Mouse (Mus musculus) limb, embryonic 14.5 days (tissue): ENCODE data around the gene Dars. TPM values are rescaled to one million over a fixed set of nuclear protein-coding genes. Genes with fewer than 3 reads are reported as not detected.

Source experiments
- ATAC-seq: fragments of 200-750 bp; cut with Nextera tagmentation; 2 replicates; pipeline ENCODE4 v1.8.0; 2017; ENCODE audit warnings: low read depth, moderate number of reproducible peaks, moderate TSS enrichment; ENCODE audit not compliant: low FRiP score
- DNase-seq: peaks from one replicate; pipeline ENCODE4 v3.0.0-alpha.2; 2015; ENCODE audit warnings: low spot score
- H3K27ac ChIP-seq: fragments of 300-500 bp; sonication (generic); replicated peaks from 2 replicates; pipeline ENCODE4 v1.5.1; 2014; ENCODE audit warnings: low read depth, mild to moderate bottlenecking, low read length, moderate library complexity, mixed read lengths
- H3K27me3 ChIP-seq: fragments of 300-500 bp; sonication (generic); 2 replicates; pipeline ENCODE4 v1.6.1; 2014; ENCODE audit warnings: low read length, mixed read lengths; ENCODE audit not compliant: control insufficient read depth, insufficient read depth
- H3K36me3 ChIP-seq: fragments of 300-500 bp; sonication (generic); 2 replicates; pipeline ENCODE4 v1.6.1; 2014; ENCODE audit warnings: mild to moderate bottlenecking, low read length, moderate library complexity, mixed read lengths; ENCODE audit not compliant: control insufficient read depth, insufficient read depth
- H3K4me1 ChIP-seq: fragments of 300-500 bp; sonication (generic); 2 replicates; pipeline ENCODE4 v1.6.1; 2014; ENCODE audit warnings: antibody characterized with exemption, low read length, mixed read lengths; ENCODE audit not compliant: control insufficient read depth, insufficient read depth
- H3K4me2 ChIP-seq: fragments of 300-500 bp; sonication (generic); replicated peaks from 2 replicates; pipeline ENCODE4 v1.6.1; 2014; ENCODE audit warnings: low read depth, mild to moderate bottlenecking, low read length, moderate library complexity; ENCODE audit not compliant: severe bottlenecking
- H3K4me3 ChIP-seq: fragments of 300-500 bp; sonication (generic); replicated peaks from 2 replicates; pipeline ENCODE4 v1.5.1; 2014; ENCODE audit warnings: low read length
- H3K9ac ChIP-seq: fragments of 300-500 bp; sonication (generic); 2 replicates; pipeline ENCODE4 v1.6.1; 2014; ENCODE audit warnings: mild to moderate bottlenecking, low read depth, low read length, moderate library complexity; ENCODE audit not compliant: severe bottlenecking
- H3K9me3 ChIP-seq: fragments of 300-500 bp; sonication (generic); 2 replicates; pipeline ENCODE4 v1.6.1; 2016; ENCODE audit warnings: low read length; ENCODE audit not compliant: control insufficient read depth
- POLR2A ChIP-seq: fragments of 200-500 bp; IDR thresholded peaks from 2 replicates; pipeline ENCODE4 v1.8.0; 2012; ENCODE audit warnings: inconsistent platforms, mild to moderate bottlenecking, moderate library complexity, borderline replicate concordance; ENCODE audit not compliant: insufficient read depth, insufficient read length; ENCODE audit errors: extremely low read depth
- WGBS: fragments of 180-500 bp; shearing (Covaris S2); extraction: QIAGEN DNeasy Blood & Tissue Kit; methylation state at CpG from one replicate; pipeline ENCODE4 v1.1.7; 2014; 5-methylcytosine and 5-hydroxymethylcytosine counted together
- polyA plus RNA-seq, 2 experiments: library from polyadenylated mRNA; depleted of rRNA in 1 of 2; stranded (reverse) in 1 of 2; unstranded in 1 of 2; fragments of >200 nt; fragmentation: Nextera tagmentation in 1 of 2; extraction: Ambion mirVana in 1 of 2; gene quantifications; 2 replicates each; pipeline versions ENCODE4 v1.2.1 to v1.2.3; 2012 to 2014

Gene Dars
- polyA plus RNA-seq, 2 experiments, result 57.0 to 88.7 TPM

- Histone ChIP-seq H3K36me3 (peaks cover 27% of the 10 kb centered on the region), H3K9ac (no peak overlapping the region), H3K4me2 (no peak overlapping the region), H3K4me3 (no peak overlapping the region), H3K9me3 (no peaks in the 10 kb centered on the region), H3K27me3 (no peaks in the 10 kb centered on the region), H3K4me1 (no peaks in the 10 kb centered on the region), H3K27ac (no peak overlapping the region)
- no peak for DNase-seq
- WGBS, result 92% methylated on average over 4 of the region's 4 CpGs
- no peak for ATAC-seq
- no peak for TF ChIP-seq POLR2A
Observed at GRCm38 (mm10) chr1:128376841-128377240, 40.3 kb downstream of the Dars start.

- peaks cover 32% of the 10 kb centered on the region for H3K36me3 ChIP-seq
- DNase-seq (peak; percentile 44), ATAC-seq (no peak)
- H3K9me3 ChIP-seq, result no peaks in the 10 kb centered on the region
- H3K4me3 ChIP-seq, result no peak overlapping the region
- no peak for TF ChIP-seq POLR2A
- no peak overlapping the region for H3K27ac ChIP-seq
- no peaks in the 10 kb centered on the region for H3K4me1 ChIP-seq
- no peak overlapping the region for H3K4me2 ChIP-seq
- WGBS, result 76% methylated on average over 7 of the region's 7 CpGs
- no peak overlapping the region for H3K9ac ChIP-seq
- H3K27me3 ChIP-seq, result no peaks in the 10 kb centered on the region
Observed at GRCm38 (mm10) chr1:128372143-128372860, 44.9 kb downstream of the Dars start.

- 80% methylated on average over 5 of the region's 5 CpGs for WGBS
- Histone ChIP-seq H3K36me3 (peaks cover 33% of the 10 kb centered on the region), H3K27me3 (no peaks in the 10 kb centered on the region), H3K4me3 (no peak overlapping the region), H3K9ac (no peak overlapping the region), H3K27ac (no peak overlapping the region), H3K4me1 (no peaks in the 10 kb centered on the region), H3K4me2 (no peak overlapping the region), H3K9me3 (no peaks in the 10 kb centered on the region)
- TF ChIP-seq POLR2A, result no peak
- DNase-seq, result peak; percentile 70
- ATAC-seq, result no peak
Observed at GRCm38 (mm10) chr1:128368732-128369441, 48.3 kb downstream of the Dars start.

- H3K27ac ChIP-seq, result no peak overlapping the region
- WGBS, result 64% methylated on average over 2 of the region's 2 CpGs
- no peak for TF ChIP-seq POLR2A
- no peak overlapping the region for H3K4me3 ChIP-seq
- no peak for ATAC-seq
- H3K27me3 ChIP-seq, result no peaks in the 10 kb centered on the region
- no peak overlapping the region for H3K4me2 ChIP-seq
- no peaks in the 10 kb centered on the region for H3K9me3 ChIP-seq
- H3K36me3 ChIP-seq, result peaks cover 37% of the 10 kb centered on the region
- DNase-seq, result no peak
- peaks cover 11% of the 10 kb centered on the region for H3K4me1 ChIP-seq
- no peak overlapping the region for H3K9ac ChIP-seq
Observed at GRCm38 (mm10) chr1:128360601-128361000, 56.6 kb downstream of the Dars start.

GRCm38 (mm10) chr1:128359554-128360376 lies 57.4 kb downstream of the Dars start, which contains the start of gene Mcm6:
Gene Mcm6 (minus strand): TSS chr1:128359664.
- no peaks in the 10 kb centered on the region for H3K9me3 ChIP-seq
- H3K4me1 ChIP-seq, result peaks cover 11% of the 10 kb centered on the region
- peak within 1 kb of the TSS; percentile 91 for H3K9ac ChIP-seq
- peaks cover 40% of the 10 kb centered on the region for H3K36me3 ChIP-seq
- H3K27ac ChIP-seq, result peak within 1 kb of the TSS; percentile 94
- peak within 1 kb of the TSS; percentile 82 for H3K4me3 ChIP-seq
- 7% methylated on average over 36 of the region's 38 CpGs for WGBS
- H3K27me3 ChIP-seq, result no peaks in the 10 kb centered on the region
- peak; percentile 97 for DNase-seq
- ATAC-seq, result peak; percentile 97
- peak within 1 kb of the TSS; percentile 58 for H3K4me2 ChIP-seq
- TF ChIP-seq POLR2A, result peak; percentile 62; the same call in 1 of the 2 replicates
